Mouse (Mus musculus) inflammation-experienced regulatory T-cells, adult 6 months (primary cell): ENCODE results near the gene Hnrnpl. TPM values are rescaled to one million over a fixed set of nuclear protein-coding genes. Genes with fewer than 3 reads are reported as not detected.

Experiments
- ATAC-seq: one replicate; pipeline ENCODE4 v1.8.0; 2017
- polyA plus RNA-seq, 3 experiments: library from polyadenylated mRNA; unstranded; fragments of 100-300 nt; shearing (Covaris generic); gene quantifications; one replicate each; pipeline ENCODE4 v1.2.1; 2017

The Hnrnpl gene
- polyA plus RNA-seq, 3 experiments from 2014 or later, result 171 to 386 (median 383) TPM

- ATAC-seq, result no peak
Observed at GRCm38 (mm10) chr7:28790066-28790806, 18.1 kb upstream of the Hnrnpl start.

DNA sequence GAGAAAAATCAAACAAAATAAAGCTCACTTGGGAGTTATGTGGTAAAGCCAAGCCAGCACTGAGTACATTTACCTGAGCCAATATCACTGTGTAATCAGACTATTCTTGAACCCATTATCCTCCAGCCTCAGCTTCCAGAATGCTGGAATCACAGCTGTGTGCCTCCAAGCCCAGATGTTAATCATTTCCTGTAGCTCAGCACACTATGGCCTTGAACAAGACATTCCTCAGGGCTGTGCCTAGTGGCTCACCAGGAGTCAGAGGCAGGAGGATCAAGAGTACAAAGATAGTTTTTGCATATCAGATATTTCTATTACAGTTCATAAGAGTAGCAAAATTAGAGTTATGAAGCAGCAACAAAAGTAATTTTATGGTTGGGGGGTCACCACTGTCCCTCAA, 16.6 kb upstream of the Hnrnpl start:
- ATAC-seq, result no peak

GRCm38 (mm10) chr7:28792391-28793185, 15.8 kb upstream of the Hnrnpl start:
- peak; percentile 78 for ATAC-seq

DNA sequence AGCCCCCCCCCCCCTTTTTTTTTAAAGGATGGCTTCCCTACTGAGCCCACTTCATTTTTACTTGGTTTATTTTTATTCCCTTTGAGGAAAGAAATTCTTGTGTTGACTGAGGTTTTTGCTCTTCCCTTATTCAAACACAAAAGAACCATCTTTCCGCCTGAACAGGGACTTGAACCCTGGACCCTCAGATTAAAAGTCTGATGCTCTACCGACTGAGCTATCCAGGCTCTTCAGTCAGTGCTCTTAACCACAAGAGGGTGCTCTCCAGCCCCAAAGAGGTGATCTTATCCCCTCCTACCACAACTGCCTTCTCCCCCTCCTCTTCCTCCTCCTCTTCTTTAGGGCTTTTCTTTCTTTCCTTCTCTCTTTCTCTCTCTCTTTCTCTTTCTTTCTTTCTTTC, 14.5 kb upstream of the Hnrnpl start:
- no peak for ATAC-seq

GRCm38 (mm10) chr7:28794496-28794895, 13.8 kb upstream of the Hnrnpl start:
- ATAC-seq, result peak; percentile 20

DNA sequence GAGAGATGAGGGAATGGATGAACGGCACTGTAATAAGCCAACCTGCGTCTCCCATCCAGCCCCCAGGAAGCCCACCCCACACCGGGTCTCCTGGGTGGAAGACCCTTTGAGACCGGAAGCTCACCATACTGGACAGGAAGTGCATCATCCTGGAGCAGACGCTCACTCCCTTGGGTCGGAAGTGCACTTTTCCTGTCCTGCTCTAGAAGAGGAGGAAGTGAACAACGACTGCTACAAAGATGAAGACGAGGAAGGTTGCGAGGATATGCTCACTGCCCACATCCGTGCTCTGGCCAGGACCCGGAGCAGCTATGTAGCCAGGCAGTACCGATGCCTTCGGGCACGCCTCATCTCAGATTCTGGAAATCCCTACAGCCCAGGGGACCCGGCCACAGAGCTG, 12.5 kb upstream of the Hnrnpl start:
- ATAC-seq, result no peak

GRCm38 (mm10) chr7:28796562-28796975, 11.8 kb upstream of the Hnrnpl start:
- ATAC-seq, result no peak

- peak; percentile 79 for ATAC-seq
Observed at GRCm38 (mm10) chr7:28799994-28800393, 8.3 kb upstream of the Hnrnpl start.

DNA sequence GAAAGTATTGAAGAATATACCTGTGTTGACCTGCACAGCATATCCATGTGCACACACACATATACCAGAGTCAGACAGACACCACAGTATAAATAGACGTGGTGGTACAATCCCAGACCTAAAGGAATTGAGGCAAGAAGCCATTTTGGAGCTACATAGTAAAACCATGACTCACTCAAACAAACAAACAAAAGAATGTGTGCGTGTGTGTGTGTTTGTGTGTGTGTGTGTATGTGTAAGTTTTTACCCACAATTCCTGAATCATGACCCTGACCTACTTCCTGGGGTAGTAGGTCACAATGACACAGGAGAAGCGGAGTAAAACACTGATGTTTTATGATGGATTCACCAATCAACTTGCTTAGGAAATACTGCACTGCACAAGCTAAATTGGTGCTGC, 6.9 kb upstream of the Hnrnpl start:
- ATAC-seq, result no peak

- no peak for ATAC-seq
Observed at GRCm38 (mm10) chr7:28801901-28802670, 6.3 kb upstream of the Hnrnpl start.

- peak; percentile 33 for ATAC-seq
Observed at GRCm38 (mm10) chr7:28802846-28803588, 5.3 kb upstream of the Hnrnpl start.

DNA sequence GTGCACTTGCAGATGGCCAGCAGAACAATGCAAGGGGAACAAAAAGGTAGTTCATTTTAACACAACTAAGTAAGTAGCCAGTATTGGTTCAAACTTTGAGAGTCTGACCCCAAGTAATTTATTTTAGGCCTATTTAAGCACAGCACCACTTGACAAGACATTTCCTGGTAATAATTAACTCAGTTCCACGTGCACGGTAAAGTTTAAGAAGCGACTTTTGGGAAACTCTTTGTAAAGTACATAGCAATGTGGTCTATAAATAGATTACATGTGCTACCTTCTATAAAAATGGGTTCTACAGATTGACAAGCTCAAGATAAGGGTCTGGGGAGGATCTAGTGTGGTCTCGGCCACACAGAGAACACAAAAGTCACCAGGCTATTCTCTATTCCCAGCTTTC, 4.6 kb upstream of the Hnrnpl start:
- no peak for ATAC-seq

DNA sequence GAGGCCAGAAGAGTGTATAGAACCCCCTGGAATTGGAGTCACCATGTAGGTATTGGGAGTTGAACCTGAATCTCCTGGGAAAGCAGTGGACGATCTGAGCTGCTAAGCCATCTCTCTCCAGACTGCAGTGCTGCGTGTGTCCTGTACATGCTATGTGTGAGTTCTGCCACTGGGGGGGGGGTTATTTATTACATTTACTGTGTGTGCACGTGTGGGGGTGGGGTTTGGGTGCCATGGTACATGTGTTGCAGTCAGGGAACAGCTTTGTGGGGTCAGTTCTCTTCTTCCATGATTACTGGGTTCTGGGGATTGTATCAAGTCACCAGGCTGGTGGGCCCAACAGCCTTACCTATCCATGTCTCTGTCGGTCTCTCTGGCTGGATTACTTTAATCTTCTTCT, 1.5 kb upstream of the Hnrnpl start:
- ATAC-seq, result no peak

DNA sequence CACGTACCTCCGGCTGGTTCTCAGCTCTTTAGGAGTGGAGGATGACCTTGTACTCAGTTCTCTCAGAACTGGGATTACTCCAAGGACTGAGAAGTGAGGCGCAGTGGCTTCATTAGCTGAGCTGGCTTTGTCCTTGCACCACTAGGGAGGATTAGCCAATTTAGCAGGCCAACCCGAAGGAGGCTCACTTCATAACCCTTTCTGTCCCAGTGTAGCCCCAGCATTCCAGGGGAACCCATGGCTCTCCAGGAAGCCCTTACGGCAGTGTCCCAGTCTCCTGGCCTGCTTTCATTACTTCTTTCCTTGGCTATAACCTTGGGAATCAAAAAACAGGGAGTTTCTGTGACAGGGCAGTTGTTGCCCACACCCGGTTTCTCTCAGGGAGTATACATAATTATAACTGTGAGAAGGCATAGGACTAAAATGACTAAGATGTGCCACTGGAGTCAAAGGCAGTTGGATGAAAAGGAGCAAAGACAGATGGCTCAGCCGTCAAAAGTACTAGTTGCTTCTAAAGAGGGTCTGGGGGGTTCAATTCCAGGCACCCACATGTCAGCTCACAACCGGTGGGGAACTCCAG, 610 bp upstream of the Hnrnpl start:
- ATAC-seq, result no peak

- peak; percentile 47 for ATAC-seq
Observed at GRCm38 (mm10) chr7:28808957-28809393, 634 bp downstream of the Hnrnpl start.

- ATAC-seq, result peak; percentile 22
Observed at GRCm38 (mm10) chr7:28809401-28810089, 1.2 kb downstream of the Hnrnpl start.

GRCm38 (mm10) chr7:28810107-28811066, 2.0 kb downstream of the Hnrnpl start:
- ATAC-seq, result peak; percentile 78

DNA sequence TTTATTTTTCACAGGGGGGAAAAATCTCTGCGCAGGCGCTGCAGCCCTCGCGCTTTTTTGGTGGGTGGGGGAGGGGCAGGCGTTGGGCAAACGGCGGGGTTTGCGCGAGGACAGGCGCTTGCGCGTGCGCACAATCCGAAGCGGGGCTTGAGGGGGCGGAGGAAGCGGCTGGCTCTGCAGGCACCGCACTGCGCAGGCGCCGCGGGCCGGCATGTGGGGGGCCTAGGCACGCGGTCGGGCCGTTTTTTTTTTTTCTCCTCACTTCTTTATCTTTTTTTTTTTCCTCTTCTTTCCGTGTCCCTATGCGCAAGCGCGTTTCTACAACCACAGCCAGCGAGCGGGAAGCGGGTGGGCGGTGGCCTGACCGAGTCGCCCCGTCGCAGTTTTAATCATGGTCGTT, 2.9 kb downstream of the Hnrnpl start:
- ATAC-seq, result peak; percentile 2

DNA sequence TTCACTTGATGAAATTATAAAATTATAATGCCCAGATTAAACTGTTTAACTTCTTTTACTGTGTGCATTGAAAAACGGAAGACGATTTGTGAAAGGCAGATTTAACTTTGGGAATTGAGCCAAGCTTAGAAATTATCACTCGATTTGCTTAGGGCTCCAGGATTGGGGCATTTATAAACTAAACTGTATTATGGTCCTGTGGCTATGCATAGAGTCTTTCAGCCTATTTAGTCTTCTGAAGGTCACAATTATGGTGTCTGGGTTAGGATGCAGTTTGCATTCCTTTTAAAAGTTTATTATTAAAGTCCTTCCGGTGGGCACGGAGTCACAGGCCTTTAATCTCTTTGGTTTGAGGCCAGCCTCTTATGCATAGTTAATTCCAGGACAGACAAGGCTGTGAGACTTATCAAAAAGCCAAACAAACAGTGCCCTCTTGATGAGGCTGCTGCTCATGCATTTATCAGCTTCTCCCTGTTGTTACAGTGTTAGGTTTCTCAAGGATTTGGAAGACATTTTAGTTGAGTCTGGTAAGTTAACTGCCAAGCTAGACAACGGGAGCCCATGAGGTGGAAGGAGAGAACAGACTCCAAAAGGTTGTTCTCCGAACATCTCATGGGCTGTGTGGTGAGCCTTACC, 3.4 kb downstream of the Hnrnpl start:
- no peak for ATAC-seq

GRCm38 (mm10) chr7:28812436-28812835, 4.1 kb downstream of the Hnrnpl start:
- no peak for ATAC-seq
